Mouse (Mus musculus) stomach, embryonic 14.5 days (tissue): ENCODE measurements around the gene Zbtb21. TPM values are rescaled to one million over a fixed set of nuclear protein-coding genes. Genes with fewer than 3 reads are reported as not detected.

Experiments
- ATAC-seq: fragments of 200-750 bp; cut with Nextera tagmentation; 2 replicates; pipeline ENCODE4 v1.8.0; 2017; ENCODE audit warnings: low read depth, moderate TSS enrichment; ENCODE audit not compliant: insufficient number of reproducible peaks, insufficient read depth, low FRiP score
- H3K27ac ChIP-seq: fragments of 300-500 bp; sonication (generic); 2 replicates; pipeline ENCODE4 v1.5.1; 2014; ENCODE audit warnings: mild to moderate bottlenecking, low read length, moderate library complexity, mixed read lengths
- H3K27me3 ChIP-seq: fragments of 300-500 bp; sonication (generic); 2 replicates; pipeline ENCODE4 v1.6.1; 2014; ENCODE audit warnings: low read length, control low read depth, mixed read lengths; ENCODE audit not compliant: control insufficient read depth, insufficient read depth
- H3K36me3 ChIP-seq: fragments of 300-500 bp; sonication (generic); 2 replicates; pipeline ENCODE4 v1.6.1; 2014; ENCODE audit warnings: mild to moderate bottlenecking, control low read depth, low read length, moderate library complexity, mixed read lengths; ENCODE audit not compliant: control insufficient read depth, insufficient read depth
- H3K4me1 ChIP-seq: fragments of 300-500 bp; sonication (generic); 2 replicates; pipeline ENCODE4 v1.6.1; 2014; ENCODE audit warnings: low read length, control low read depth, mixed read lengths; ENCODE audit not compliant: control insufficient read depth, insufficient read depth
- H3K4me2 ChIP-seq: fragments of 300-500 bp; sonication (generic); replicated peaks from 2 replicates; pipeline ENCODE4 v1.6.1; 2014; ENCODE audit warnings: low read depth, low read length, control low read depth
- H3K4me3 ChIP-seq: fragments of 300-500 bp; sonication (generic); 2 replicates; pipeline ENCODE4 v1.5.1; 2014; ENCODE audit warnings: low read depth, low read length, control low read depth
- H3K9ac ChIP-seq: fragments of 300-500 bp; sonication (generic); replicated peaks from 2 replicates; pipeline ENCODE4 v1.6.1; 2014; ENCODE audit warnings: low read depth, mild to moderate bottlenecking, control low read depth, low read length, moderate library complexity, mixed read lengths
- H3K9me3 ChIP-seq: fragments of 300-500 bp; sonication (generic); 2 replicates; pipeline ENCODE4 v1.6.1; 2016; ENCODE audit warnings: low read depth, low read length, control low read depth; ENCODE audit not compliant: control insufficient read depth
- WGBS: fragments of 180-500 bp; shearing (Covaris S2); extraction: QIAGEN DNeasy Blood & Tissue Kit; methylation state at CpG from one replicate; pipeline ENCODE4 v1.1.7; 2014; 5-methylcytosine and 5-hydroxymethylcytosine counted together
- polyA plus RNA-seq: library from polyadenylated mRNA; unstranded; fragments of >200 nt; fragmentation: Nextera tagmentation; extraction: Ambion mirVana; gene quantifications from 2 replicates; pipeline ENCODE4 v1.2.1, GENCODE M21; 2014

Zbtb21 gene
- polyA plus RNA-seq, 1 experiment from 2014 or later = 16.9 TPM

DNA sequence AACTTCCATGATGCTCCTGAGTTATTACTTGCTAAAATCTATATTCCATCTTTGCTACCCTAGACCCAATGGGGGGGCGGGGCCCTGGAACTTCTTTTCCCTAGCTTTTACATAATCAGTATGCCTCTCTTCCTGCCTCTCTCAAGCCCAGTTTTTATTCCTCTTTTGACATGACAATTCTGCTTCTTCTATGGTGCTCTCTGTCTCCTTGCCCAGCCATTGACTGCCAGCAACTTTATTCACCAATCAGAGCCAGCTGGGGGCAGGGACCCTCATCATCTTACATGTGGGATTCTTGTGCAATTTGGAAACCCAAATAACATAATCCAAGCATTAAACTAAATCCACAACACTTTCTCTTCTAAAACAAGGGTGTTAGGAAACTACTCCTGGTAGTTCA is 18.9 kb upstream of the Zbtb21 start:
- Histone ChIP-seq H3K4me2 (no peak overlapping the region), H3K27me3 (no peaks in the 10 kb centered on the region), H3K9me3 (no peaks in the 10 kb centered on the region), H3K4me1 (no peaks in the 10 kb centered on the region), H3K9ac (no peak overlapping the region), H3K27ac (no peak overlapping the region), H3K4me3 (no peak overlapping the region), H3K36me3 (no peaks in the 10 kb centered on the region)
- 81% methylated on average over 1 of the region's 1 CpGs for WGBS
- no peak for ATAC-seq

DNA sequence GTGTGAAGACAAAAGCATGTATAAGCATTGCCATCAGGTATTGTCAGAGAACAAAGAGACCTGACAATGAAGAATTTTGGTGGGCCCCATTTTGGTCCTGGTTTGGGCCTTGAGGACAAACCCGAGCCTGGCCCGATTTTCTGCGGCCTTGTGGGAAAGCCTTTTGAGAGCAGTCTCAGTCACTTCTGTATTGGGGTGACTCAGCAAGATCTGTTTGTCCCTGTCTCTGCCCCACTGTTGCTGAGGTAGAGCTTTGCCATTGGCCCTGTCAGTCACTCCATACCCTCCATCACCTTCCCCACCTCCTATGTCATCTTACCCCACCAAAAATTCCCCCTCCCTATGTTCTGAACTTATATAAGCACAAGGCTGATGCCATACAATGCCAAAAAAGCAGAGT is 15.3 kb upstream of the Zbtb21 start:
- H3K4me1 ChIP-seq = no peaks in the 10 kb centered on the region
- H3K27me3 ChIP-seq = no peaks in the 10 kb centered on the region
- H3K9me3 ChIP-seq = no peaks in the 10 kb centered on the region
- WGBS = 97% methylated on average over 3 of the region's 3 CpGs
- no peak overlapping the region for H3K27ac ChIP-seq
- no peak overlapping the region for H3K4me3 ChIP-seq
- H3K36me3 ChIP-seq = no peaks in the 10 kb centered on the region
- no peak overlapping the region for H3K9ac ChIP-seq
- no peak overlapping the region for H3K4me2 ChIP-seq
- ATAC-seq = no peak

DNA sequence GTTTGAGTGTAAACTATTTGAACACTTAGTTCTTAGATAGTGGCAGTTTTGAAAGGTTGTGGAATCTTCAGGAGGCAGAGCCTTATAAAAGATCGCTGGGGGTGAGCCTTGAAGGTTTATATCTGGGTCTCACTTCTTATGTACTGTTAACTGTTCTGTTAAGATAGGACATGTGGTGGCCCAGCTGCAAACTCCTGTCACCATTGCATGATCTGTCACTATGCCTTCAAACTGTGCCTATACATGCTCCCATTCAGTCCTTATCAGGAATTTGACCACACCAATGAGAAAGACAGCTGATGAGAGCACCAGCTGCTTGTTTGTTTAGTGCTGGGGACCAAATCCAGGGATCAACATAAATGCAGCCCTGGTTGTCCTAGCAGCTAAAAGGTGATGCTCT is 14.9 kb upstream of the Zbtb21 start:
- H3K9me3 ChIP-seq = no peaks in the 10 kb centered on the region

DNA sequence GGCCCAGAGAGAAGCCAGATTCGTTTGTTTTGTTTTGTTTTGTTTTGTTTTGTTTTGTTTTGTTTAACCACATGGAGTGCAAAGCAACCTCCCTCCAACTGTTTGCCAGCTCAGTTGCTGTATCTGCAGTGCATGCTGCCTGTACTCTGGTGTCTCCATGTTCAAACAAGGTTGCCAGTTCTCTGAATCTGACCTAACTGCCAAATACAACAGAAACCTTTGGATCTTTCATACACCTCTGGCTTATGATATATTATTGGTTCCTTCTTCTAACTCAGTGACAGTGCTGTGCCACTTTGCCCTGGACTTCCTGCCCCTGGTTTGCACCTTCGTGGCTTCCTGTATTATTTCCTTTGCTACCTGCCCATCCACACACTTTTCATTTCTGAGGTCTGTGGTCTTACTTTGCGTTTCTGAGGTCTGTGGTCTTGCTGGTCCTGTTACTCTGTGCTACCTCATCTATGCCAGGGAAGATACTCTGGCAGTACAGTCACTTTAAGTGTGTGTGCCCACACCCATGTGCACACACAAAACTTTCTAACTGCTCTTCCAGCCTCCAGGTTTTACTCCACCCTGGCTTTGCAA is 1.6 kb upstream of the Zbtb21 start:
- no peak overlapping the region for H3K27ac ChIP-seq
- WGBS = 78% methylated on average over 3 of the region's 3 CpGs
- no peaks in the 10 kb centered on the region for H3K9me3 ChIP-seq
- H3K4me2 ChIP-seq = no peak overlapping the region
- H3K27me3 ChIP-seq = no peaks in the 10 kb centered on the region
- H3K36me3 ChIP-seq = no peaks in the 10 kb centered on the region
- H3K9ac ChIP-seq = no peak overlapping the region
- no peaks in the 10 kb centered on the region for H3K4me1 ChIP-seq
- no peak overlapping the region for H3K4me3 ChIP-seq
- no peak for ATAC-seq

More for the DNA sequence above, 14.9 kb upstream of the Zbtb21 start:
- ATAC-seq = no peak
- 82% methylated on average over 1 of the region's 1 CpGs for WGBS
- H3K36me3 ChIP-seq = no peaks in the 10 kb centered on the region
- no peak overlapping the region for H3K9ac ChIP-seq
- H3K4me2 ChIP-seq = no peak overlapping the region
- H3K4me3 ChIP-seq = no peak overlapping the region
- H3K27ac ChIP-seq = no peak overlapping the region
- no peaks in the 10 kb centered on the region for H3K4me1 ChIP-seq
- no peaks in the 10 kb centered on the region for H3K27me3 ChIP-seq

GRCm38 (mm10) chr16:97961381-97962150 is 856 bp downstream of the Zbtb21 start:
- Histone ChIP-seq H3K4me2 (peak overlapping the region; percentile 70), H3K4me3 (peak overlapping the region; percentile 80), H3K9ac (peak overlapping the region; percentile 88), H3K27ac (peak overlapping the region; percentile 97), H3K27me3 (no peaks in the 10 kb centered on the region), H3K4me1 (no peaks in the 10 kb centered on the region), H3K36me3 (peaks cover 2% of the 10 kb centered on the region; the same call in 1 of the 2 replicates), H3K9me3 (no peaks in the 10 kb centered on the region)
- 5% methylated on average over 34 of the region's 36 CpGs for WGBS
- no peak; the same call in 1 of the 2 replicates for ATAC-seq

DNA sequence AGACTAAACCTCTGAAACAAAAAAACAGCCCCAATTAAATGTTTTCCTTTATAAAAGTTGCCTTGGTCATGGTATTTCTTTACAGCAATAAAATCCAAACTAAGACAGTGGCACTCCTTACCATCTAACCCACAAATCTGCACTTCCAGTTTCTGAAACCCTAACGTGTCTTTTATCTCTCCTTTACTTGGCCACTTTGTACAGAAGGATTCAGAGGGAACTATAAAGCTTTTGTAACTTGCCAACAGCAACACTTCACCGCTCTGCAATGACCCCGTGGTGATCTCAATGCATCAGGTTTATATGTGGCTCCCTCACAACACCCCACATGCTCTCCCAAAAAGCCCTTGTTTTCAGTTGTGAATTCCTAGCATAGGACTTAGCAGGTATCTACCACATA is 2.1 kb downstream of the Zbtb21 start:
- no peak overlapping the region for H3K4me2 ChIP-seq
- peaks cover 8% of the 10 kb centered on the region; the same call in 1 of the 2 replicates for H3K36me3 ChIP-seq
- H3K9me3 ChIP-seq = no peaks in the 10 kb centered on the region
- H3K4me1 ChIP-seq = no peaks in the 10 kb centered on the region
- H3K27ac ChIP-seq = no peak overlapping the region
- H3K9ac ChIP-seq = no peak overlapping the region
- no peak for ATAC-seq
- H3K27me3 ChIP-seq = no peaks in the 10 kb centered on the region
- 92% methylated on average over 3 of the region's 3 CpGs for WGBS
- no peak overlapping the region for H3K4me3 ChIP-seq

GRCm38 (mm10) chr16:97958401-97958973 is 3.9 kb downstream of the Zbtb21 start:
- Histone ChIP-seq H3K9me3 (no peaks in the 10 kb centered on the region), H3K27ac (no peak overlapping the region), H3K36me3 (peaks cover 20% of the 10 kb centered on the region), H3K9ac (no peak overlapping the region), H3K27me3 (no peaks in the 10 kb centered on the region), H3K4me2 (no peak overlapping the region), H3K4me1 (no peaks in the 10 kb centered on the region), H3K4me3 (no peak overlapping the region)
- ATAC-seq = no peak

DNA sequence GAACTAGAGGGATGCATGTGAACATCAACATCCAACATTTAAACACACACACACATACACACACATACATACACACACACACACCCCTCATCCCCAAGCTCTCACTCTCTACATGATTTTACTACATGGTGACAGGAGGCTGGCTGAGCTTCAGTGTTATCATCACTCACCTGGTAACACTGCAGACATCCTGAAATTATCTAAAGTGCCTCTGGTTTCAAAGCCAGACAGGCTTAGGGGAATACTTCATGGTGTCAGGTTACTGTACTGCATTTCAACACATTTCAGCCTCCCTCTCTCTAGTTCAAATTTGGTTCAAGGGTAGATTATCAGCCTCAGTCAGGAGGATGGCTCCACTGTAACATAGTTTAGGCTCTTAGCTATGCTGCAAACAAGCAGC is 4.8 kb downstream of the Zbtb21 start:
- no peaks in the 10 kb centered on the region for H3K9me3 ChIP-seq
- ATAC-seq = no peak
- H3K27ac ChIP-seq = no peak overlapping the region
- peaks cover 29% of the 10 kb centered on the region for H3K36me3 ChIP-seq
- no peaks in the 10 kb centered on the region for H3K4me1 ChIP-seq
- no peak overlapping the region for H3K4me2 ChIP-seq
- H3K4me3 ChIP-seq = no peak overlapping the region
- no peak overlapping the region for H3K9ac ChIP-seq
- H3K27me3 ChIP-seq = no peaks in the 10 kb centered on the region
